Mouse (Mus musculus): ENCODE data around the gene Clca3b.

DNA sequence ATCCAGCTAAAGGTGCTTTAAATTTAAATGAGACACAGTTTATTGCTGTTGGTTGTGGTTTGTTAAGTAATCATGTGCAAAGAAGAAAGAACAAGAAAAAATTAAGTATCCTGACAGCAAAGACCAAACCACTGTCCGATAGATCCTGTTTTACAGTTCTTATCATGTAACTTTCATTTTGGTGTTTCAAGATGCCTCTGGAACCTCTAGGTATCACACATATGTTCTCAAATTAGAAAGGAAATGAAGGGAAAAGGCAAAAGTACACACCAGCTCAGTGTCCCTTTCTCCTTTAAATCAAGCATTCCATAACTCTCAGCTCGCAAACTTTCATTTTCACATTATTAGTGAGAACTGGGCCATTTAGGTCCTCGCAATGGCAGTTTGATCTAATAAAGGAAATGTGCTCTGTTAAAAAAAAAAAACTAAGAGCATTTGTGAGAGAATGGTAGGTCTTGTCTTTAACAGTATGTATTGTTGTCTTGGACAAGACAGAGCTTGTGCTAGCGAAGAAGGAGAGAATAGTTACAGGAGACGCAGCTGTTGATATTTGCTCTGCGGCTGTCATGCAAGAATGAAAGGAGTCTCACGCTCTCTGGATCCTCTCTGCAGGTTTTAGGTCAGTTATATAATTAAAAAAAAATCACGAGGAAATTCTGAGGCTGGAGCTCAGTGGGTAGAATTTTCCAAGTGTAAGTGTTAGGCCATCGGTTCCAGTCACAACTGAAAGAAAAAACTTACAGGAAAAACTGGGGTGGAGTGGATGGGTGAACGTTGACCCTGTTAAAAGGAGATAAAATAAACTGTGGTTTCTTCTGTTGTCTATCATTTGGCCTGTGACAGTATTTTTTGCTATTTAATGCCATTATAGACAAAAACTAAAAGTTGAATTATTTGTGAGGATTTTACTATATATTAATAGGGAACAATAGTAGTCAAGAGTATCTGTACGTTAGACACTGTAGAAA lies 63.7 kb downstream of the Clca3b start:
- no peak for TF ChIP-seq POLR2A (IDR thresholded peaks at IDR 0.05; ENCODE audit: borderline replicate concordance, low read depth, low read length)
- TF ChIP-seq CTCF (IDR thresholded peaks at IDR 0.05; ENCODE audit: low read depth, low read length), result no peak

Measured in bone marrow macrophage, adult 2 months (primary cell).